Mouse (Mus musculus): ENCODE measurements around the gene Hist2h3c2. TPM values are rescaled to one million over a fixed set of nuclear protein-coding genes. Genes with fewer than 3 reads are reported as not detected.
"Not testable (repeated sequence)": the region's sequence is repeated elsewhere in the genome, so short reads cannot be mapped to it uniquely, and the experiment has no call there.

Hist2h3c2 gene
- total RNA-seq (2021): 10 to 100 TPM; 17.4 to 18.8 TPM
- long read RNA-seq, experiment 1, partial matches to known transcripts: 0 of 2 reads
- long read RNA-seq, experiment 1, other reads (novel, unspliced or antisense): 0 of 2 reads
- long read RNA-seq, experiment 2, transcript Hist2h3c2-201 (1 exons, 1,020 nt): major isoform, 8 of 9 reads
- long read RNA-seq, experiment 2, partial matches to known transcripts: 0 of 9 reads
- long read RNA-seq, experiment 2, other reads (novel, unspliced or antisense): 1 of 9 reads

DNA sequence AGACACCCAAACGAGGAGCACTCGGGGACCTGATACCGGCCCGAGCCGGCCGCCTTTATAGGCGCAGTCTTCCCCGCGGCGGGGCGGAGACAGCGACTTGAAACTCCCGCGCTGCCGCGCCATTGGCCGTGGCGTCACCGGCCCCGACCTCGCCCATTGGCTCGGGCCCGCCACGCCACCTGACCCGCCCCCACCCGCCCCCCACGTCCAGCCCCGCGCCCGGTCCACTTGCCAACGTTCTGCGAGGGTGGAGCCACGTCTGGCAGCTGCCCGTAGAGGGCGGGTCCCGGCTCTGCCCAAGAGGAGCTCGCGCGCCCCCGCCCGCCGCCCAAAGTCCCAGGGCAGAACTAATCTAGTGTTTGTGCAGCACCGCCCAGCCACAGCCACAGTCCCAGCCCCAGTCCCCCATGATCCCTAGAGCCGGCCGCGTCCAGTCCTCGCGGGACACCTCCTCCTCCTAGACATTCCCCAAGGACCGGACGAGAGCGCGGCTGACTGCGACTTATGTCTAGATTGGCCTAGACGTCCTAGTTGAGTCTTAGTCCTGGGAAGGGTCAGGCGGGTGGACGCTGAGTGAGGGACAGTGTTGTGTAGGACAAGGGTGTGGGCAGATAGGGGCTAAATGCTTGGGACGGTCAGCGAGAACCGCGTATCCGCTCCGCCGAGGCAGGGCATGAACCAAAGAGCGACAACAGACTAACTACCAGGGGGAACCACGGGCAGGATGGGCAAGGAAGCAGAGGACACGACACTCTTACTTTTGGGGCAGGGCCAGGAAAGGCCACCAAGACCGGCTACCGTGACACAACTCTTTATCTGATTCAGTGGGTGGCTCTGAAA, at the start of gene Hist2h3c2:
TSS of gene Hist2h3c2 (minus strand) at position 174 of the 840 bp plus-strand sequence.
- not testable (repeated sequence) for DNase-seq (ENCODE audit: low spot score in 2 of 2)

DNA sequence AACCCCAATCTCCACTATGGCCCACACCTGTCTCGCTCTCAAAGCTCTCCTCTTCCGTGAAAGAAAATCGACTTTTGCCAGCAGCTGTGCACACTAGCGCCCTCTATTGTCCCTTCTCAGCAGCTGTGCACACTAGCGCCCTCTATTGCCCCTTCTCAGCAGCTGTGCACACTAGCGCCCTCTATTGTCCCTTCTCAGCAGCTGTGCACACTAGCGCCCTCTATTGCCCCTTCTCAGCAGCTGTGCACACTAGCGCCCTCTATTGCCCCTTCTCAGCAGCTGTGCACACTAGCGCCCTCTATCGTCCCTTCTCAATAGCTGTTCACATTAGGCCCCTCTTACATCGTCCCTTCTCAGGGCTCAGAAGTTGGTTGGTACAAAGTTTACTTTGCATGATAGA, 48.4 kb upstream of the Hist2h3c2 start:
- not testable (repeated sequence) for DNase-seq (ENCODE audit: low spot score in 2 of 2)

DNA sequence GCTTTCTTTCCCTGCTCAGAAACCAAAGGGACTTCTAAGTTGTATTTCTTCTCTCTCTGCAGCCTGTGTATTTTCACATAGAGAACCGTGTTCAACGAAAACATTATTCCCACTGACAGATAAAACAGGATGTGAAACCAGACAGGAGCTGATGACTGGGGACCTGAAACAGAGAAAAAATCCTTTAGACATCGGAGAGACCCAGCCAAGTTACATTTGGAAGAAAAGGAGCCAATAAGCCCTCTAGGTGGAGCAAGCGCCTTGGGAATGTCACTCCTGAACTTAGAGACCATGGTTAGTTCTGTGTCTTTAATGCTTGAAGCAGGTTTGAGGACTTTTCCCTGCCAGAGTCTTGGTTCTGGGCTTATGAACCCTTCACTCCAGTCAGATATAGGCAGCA, 45.5 kb upstream of the Hist2h3c2 start:
- no peak for DNase-seq (ENCODE audit: low spot score in 2 of 2)

DNA sequence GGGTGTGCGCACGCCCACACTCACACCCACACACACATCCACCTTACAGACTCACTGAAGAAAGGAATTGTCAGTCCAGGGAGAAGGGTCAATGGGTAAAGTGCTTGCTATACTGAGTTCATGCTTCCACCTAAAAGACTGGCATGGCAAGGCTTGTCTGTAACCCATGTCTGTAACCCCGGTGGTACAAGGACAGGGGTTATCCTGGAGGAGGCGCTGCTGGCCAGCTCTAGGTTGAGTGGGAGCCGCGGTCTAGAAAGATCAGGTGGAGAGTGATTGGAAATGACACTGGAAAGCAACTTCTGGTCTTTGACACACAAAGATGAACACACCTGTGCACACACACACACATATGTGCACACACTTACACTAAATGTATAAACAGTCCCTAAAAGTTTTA, 41.7 kb upstream of the Hist2h3c2 start:
- no peak for DNase-seq (ENCODE audit: low spot score in 2 of 2)

DNA sequence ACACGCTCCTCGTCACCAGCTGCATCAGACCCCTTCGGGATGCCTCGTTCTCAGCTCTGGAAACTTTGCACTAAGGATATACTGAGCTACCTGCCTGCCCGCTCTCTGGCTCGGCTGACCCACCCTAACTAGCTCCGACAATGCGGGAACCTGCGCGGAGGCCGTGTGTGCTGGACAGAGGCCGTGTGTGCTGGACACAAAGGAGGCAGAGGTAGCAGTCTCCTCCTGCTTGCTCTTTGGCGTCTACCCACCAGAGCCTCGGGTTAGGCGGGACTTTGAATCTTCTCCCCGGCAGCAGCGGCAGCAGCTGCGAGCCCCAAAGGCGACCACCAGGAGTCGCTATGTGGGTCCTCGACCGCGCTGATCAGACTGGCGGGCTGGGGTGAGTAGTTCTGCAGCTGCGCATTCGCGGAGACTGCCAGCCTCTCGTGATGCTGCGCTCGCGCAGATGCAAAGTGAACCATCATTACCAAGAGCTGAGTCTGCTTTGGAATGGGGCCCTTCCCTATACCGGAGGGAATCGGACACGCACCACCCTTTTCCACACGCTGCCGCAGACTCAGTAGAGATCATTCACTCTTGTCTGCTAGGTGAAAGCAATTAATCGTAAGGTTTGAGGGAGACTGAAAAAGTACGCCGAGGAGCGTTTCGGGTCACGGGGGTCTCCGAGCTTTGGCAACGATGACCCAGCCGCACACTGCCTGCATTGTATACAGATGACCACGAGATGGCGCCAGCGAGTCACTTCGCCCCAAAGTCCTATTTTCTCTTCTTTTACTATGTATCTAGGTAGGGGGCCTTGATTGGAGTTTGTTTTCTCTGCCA, 39.1 kb upstream of the Hist2h3c2 start:
- peak; percentile 86 to 88 for DNase-seq (ENCODE audit: low spot score in 2 of 2)

DNA sequence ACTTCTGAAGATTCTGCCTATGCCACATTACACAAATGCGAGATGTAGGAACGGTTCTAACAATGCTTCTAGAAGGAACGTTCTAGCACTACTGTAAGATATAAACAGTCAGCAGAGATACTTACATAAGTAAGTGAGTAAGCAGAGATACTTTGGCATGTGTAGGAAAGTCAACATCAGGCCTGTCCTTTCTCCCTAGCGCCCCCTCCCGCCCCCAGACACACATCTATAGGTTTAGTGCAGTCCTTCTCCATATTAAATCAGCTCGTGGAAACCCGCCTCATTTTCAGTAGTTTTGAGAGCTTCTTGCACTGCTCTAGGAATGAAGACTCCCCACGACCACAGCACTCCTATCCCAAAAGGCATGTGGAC, 38.5 kb upstream of the Hist2h3c2 start:
- no peak for DNase-seq (ENCODE audit: low spot score in 2 of 2)

DNA sequence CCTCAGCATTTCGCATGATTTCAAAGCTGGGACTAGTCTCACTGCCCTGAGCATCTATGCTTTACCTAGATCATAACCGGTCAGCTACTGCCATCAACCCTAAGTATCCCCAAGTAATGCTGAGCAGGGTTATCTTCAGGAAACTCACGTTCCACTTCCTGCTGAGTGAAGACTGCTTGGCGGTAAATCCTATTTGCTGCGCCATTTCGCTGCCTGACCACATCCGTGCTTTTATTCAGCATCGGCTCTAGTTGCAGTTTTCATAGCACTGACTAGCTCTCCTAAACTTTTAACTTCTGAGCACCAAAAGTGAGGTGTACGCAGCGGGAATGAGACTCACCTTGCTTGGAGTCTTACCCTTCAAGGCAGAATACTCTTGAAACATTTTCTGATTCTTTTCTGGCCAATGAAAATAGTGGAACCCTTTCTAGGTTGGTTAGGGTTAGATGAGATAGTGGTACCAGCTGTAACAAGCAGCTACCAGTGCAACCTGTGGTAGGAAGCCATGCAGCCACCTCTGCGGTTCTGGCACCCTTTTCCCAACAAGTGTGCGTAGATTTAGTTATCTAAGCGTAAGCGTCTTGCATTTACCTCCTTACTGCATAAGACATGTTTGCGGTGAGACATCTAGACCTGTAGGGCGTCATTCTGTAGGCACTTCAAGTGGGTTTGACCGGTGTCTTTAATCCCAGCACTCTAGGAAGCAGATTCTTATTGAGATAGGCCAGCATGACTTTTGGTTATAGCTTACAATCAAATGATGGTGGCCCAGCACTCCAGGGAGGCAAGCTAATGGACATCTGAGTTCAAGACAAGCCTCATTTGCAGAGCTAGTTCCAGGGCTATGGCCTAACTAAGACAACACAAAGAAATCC, 34.9 kb upstream of the Hist2h3c2 start:
- DNase-seq (ENCODE audit: low spot score in 2 of 2): no peak

DNA sequence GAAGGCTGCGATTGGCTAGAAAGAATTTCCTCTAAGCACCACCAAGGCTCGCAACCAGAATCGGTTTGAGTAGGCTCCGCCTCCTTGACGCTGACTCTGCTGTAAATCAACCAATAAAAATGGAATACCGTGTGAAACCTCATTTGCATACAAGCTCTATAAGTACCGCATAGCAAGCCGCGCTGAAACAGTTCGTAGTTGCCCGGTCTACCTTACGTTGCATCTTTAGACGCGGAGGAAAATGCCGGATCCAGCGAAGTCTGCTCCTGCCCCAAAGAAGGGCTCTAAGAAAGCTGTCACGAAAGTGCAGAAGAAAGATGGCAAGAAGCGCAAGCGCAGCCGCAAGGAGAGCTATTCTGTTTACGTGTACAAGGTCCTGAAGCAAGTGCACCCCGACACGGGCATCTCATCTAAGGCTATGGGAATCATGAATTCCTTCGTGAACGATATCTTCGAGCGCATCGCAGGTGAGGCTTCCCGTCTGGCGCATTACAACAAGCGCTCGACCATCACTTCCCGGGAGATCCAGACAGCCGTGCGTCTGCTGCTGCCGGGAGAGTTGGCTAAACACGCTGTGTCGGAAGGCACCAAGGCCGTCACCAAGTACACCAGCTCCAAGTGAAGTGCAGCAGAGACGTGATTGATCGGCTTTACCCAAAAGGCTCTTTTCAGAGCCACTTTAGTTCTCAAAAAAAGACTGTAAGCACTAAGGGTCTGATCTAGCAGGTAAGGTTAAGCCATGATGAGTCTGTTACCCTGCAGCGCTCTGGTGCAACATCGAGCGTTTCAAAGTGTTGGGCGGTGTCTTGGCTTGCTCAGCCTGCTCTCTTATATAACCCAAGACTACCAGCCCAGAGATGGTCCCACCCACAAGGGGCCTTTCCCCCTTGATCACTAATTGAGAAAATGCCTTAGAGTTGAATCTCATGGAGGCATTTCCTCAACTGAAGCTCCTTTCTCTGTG, 30.9 kb upstream of the Hist2h3c2 start, which contains the start of gene Hist2h2bb:
TSS of gene Hist2h2bb (plus strand) at position 242 of the 964 bp plus-strand sequence.
- peak; percentile 81 to 85 for DNase-seq (ENCODE audit: low spot score in 2 of 2)

DNA sequence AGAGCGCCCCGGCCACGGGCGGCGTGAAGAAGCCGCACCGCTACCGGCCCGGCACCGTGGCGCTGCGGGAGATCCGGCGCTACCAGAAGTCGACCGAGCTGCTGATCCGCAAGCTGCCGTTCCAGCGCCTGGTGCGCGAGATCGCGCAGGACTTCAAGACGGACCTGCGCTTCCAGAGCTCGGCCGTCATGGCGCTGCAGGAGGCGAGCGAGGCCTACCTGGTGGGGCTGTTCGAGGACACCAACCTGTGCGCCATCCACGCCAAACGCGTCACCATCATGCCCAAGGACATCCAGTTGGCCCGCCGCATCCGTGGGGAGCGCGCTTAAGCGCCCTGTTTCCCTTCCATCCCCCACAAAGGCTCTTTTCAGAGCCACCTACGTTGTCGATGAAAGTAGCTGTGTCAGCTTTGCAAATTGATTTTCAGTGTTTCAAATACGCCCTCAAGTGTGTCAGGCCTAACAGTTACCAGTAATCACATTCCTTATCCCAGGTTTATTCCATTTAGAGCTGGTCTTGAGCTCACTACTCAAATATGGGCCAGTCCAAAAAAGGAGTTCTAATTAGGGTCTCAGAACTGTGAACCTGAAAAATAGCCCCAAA, 29.9 kb upstream of the Hist2h3c2 start:
- peak in 1 of 2 experiments; percentile 36 for DNase-seq (ENCODE audit: low spot score in 2 of 2)

DNA sequence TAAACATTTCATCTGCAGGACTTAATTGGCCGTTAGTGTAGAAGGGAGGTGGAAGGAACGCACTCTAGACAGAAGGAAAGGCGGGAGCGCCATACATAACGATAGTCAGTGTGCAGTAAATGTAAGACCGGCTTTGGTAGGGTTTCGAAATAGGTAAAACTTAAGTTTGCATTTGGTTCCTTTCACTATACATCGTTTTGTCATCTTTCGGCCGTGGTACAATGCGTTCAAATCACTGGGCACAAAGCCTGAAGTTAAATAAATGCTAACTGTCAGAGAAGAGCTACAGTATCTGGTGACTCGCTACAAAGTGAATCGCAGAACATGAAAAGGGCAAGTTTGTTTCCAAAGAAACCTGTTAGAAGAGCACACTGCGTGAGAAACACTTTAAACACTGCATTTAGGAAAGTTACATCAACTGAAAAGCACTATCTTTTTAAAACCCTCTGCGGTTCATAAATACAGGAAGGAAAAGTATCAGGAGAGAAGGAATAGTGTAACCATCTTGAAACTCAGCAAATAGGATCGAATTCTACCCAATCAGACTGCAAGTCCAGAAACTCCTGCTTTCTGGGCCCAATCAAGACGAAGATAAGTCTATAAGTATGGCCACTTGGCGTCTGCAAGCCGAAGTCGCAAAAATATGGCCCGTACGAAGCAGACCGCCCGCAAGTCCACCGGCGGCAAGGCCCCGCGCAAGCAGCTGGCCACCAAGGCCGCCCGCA, 29.3 kb upstream of the Hist2h3c2 start, which contains the start of gene Hist2h3b:
TSS of gene Hist2h3b (plus strand) at position 604 of the 725 bp plus-strand sequence.
- peak; percentile 80 to 81 for DNase-seq (ENCODE audit: low spot score in 2 of 2)

DNA sequence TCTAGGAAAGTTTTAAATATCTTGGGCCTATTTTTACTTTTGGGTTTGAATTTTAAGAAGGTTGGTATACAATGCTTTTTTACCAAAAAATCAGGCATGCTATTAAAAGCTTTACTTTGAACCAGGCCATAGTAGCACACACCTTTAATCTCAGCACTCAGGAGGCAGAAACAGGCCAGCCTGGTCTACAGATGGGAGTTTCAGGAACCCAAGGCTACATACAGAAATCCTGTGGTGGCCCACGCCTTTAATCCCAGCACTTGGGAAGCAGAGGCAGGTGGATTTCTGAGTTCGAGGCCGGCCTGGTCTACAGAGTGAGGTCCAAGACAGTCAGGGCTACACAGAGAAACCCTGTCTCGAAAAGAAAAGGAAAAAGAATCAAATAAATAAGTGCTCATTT, 28.6 kb upstream of the Hist2h3c2 start:
- DNase-seq (ENCODE audit: low spot score in 2 of 2): no peak

DNA sequence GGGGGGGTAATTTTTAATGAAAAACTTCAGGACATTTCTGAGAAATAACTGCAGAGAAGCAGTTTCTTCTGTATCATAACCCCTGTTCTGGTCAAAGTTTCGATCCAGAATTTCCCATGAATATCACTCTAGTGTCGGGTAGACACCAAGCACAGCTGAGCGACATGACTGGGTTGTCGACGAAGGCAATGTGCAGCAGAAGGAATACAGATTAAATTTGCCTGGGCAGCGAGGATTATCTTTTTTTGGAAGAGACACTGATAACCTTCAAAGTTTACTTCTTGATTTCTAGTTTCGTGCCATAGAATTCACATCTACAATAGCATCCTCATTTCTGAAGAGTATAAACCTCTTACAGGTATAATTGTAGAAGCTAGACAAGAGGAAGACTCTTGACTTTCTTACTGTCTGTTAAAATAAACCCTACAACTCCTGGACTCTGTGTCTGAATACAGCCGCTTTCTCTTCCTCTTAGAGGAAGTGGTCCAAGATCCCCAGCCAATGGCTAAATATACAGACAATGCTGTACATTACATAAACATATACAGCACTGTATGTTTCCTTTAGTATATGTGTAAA, 27.3 kb upstream of the Hist2h3c2 start:
- DNase-seq (ENCODE audit: low spot score in 2 of 2): no peak

DNA sequence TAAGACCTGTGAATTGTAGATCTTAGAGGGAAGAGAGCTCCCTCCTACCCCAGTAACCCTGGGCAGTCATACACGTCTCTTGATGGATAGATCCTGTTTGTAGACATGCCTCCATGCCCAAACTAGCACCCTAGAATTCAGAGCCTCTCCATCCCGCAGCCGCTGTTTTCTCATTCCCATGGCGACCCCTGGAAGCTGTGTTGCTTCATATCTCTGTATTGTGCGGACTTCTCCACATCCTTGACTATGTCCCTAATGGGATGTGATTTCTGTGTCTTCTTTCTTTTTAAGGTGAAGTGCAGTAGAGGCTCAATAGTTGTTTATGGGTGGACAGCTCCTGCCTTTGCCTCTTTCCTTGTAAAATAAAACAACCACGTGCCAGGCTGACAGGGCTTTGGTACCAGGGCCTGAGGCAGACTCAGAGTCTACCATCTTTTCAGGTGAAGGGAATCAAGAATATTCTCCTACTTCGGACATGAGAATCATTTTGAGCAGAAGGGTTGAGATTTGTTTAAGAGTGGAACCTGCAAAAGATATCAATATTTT, 25.6 kb upstream of the Hist2h3c2 start:
- no peak for DNase-seq (ENCODE audit: low spot score in 2 of 2)

DNA sequence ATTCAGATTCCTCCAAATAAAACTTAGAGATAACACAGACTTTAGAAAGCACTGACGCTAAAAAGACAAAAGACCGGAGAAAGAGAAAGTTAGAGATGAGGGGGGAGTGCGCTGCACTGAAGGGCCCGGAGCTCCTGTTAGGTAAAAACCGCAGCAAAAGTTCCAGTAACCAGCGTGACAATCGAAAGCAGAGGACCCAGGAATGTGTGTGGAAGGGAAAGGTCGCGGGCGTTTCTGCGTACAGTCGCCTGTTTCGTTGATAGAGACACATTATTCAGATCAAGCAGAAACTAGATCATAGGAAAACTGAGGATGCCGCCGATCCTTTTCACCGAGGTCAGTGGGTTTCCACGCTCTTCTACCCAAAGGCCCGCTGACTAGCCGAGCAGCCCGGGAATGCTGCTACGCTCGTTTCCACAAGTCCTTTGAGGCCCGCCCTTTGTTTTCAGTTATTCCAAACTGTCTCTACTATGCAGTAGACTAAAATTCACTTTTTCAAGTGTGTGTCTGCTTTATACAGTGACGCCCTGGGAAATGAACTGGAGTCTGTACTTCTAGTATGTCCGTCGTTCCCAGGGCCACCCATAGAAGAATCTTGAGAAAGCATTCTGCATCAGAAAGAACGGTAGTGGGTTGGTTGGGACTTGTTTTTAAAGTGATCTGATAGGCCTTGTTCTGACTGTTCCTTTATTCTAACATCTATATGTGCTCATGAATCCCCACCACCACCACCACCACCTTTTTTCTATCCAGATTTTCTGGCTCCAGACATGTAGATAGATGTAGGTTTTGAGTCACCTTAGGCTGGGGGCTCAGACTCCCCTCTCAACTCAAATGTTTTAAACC, 24.9 kb upstream of the Hist2h3c2 start:
- DNase-seq (ENCODE audit: low spot score in 2 of 2): peak; percentile 48 to 64

DNA sequence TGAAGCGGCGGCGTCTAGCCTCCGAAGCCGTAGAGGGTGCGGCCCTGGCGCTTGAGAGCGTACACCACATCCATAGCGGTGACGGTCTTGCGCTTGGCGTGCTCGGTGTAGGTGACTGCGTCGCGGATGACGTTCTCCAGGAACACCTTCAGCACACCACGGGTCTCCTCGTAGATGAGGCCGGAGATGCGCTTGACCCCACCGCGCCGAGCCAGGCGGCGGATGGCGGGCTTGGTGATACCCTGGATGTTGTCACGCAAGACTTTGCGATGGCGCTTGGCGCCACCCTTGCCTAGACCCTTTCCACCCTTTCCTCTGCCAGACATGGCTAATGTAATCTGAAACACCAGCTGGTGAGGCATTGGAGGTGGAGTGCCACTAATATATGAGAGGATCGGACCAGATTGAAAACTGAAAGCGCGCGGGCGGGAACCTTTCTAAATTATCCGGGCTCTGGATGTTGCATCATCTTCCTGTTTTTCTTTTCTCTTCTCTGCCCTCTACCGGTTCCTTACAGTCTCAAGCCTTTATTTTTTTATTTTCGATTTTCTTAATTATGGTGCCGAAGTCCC, 24.1 kb upstream of the Hist2h3c2 start, which contains the start of gene Hist2h4:
TSS of gene Hist2h4 (minus strand) at position 333 of the 572 bp plus-strand sequence.
- DNase-seq (ENCODE audit: low spot score in 2 of 2): peak; percentile 94 to 95

Data from adrenal gland, adult 18-20 months (tissue).